Mouse (Mus musculus) forebrain, embryonic 16.5 days (tissue): ENCODE results near the gene Ptchd4. TPM values are rescaled to one million over a fixed set of nuclear protein-coding genes. Genes with fewer than 3 reads are reported as not detected.

Source experiments
- ATAC-seq: fragments of 200-750 bp; cut with Nextera tagmentation; 2 replicates; pipeline ENCODE4 v1.8.0; 2017; ENCODE audit warnings: mild to moderate bottlenecking, moderate library complexity
- H3K27ac ChIP-seq: fragments of 300-500 bp; sonication (generic); 2 replicates; pipeline ENCODE4 v1.5.1; 2014; ENCODE audit warnings: low read length, control low read depth
- H3K27me3 ChIP-seq: fragments of 300-500 bp; sonication (generic); replicated peaks from 2 replicates; pipeline ENCODE4 v1.6.1; 2014; ENCODE audit warnings: low read length; ENCODE audit not compliant: control insufficient read depth, insufficient read depth
- H3K36me3 ChIP-seq: fragments of 300-500 bp; sonication (generic); 2 replicates; pipeline ENCODE4 v1.6.1; 2014; ENCODE audit not compliant: control insufficient read depth, insufficient read depth
- H3K4me1 ChIP-seq: fragments of 300-500 bp; sonication (generic); replicated peaks from 2 replicates; pipeline ENCODE4 v1.6.1; 2014; ENCODE audit warnings: low read length; ENCODE audit not compliant: control insufficient read depth, insufficient read depth
- H3K4me2 ChIP-seq: fragments of 300-500 bp; sonication (generic); 2 replicates; pipeline ENCODE4 v1.6.1; 2014; ENCODE audit warnings: mild to moderate bottlenecking, low read length, control low read depth
- H3K4me3 ChIP-seq: fragments of 300-500 bp; sonication (generic); replicated peaks from 2 replicates; pipeline ENCODE4 v1.5.1; 2014; ENCODE audit warnings: mild to moderate bottlenecking, low read length, control low read depth
- H3K9ac ChIP-seq: fragments of 300-500 bp; sonication (generic); replicated peaks from 2 replicates; pipeline ENCODE4 v1.6.1; 2014; ENCODE audit warnings: low read depth, low read length, control low read depth
- H3K9me3 ChIP-seq: fragments of 300-500 bp; sonication (generic); 2 replicates; pipeline ENCODE4 v1.6.1; 2016; ENCODE audit warnings: low read length; ENCODE audit not compliant: control insufficient read depth
- WGBS: fragments of 180-500 bp; shearing (Covaris S2); extraction: QIAGEN DNeasy Blood & Tissue Kit; methylation state at CpG from one replicate; pipeline ENCODE4 v1.1.7; 2014; 5-methylcytosine and 5-hydroxymethylcytosine counted together
- polyA plus RNA-seq: library from polyadenylated mRNA; unstranded; fragments of >200 nt; fragmentation: Nextera tagmentation; extraction: Ambion mirVana; gene quantifications from 2 replicates; pipeline ENCODE4 v1.2.1, GENCODE M21; 2015

The Ptchd4 gene
- polyA plus RNA-seq, 1 experiment from 2014 or later: 7.5 TPM

- H3K27ac ChIP-seq: no peak overlapping the region
- 93% methylated on average over 4 of the region's 4 CpGs for WGBS
- ATAC-seq: no peak
- H3K9ac ChIP-seq: no peak overlapping the region
- H3K4me1 ChIP-seq: no peaks in the 10 kb centered on the region
- H3K27me3 ChIP-seq: no peaks in the 10 kb centered on the region
- no peaks in the 10 kb centered on the region for H3K36me3 ChIP-seq
- H3K4me3 ChIP-seq: no peak overlapping the region
- no peaks in the 10 kb centered on the region for H3K9me3 ChIP-seq
- H3K4me2 ChIP-seq: no peak overlapping the region
Measured at GRCm38 (mm10) chr17:42374881-42375280, 59.1 kb downstream of the Ptchd4 start.

DNA sequence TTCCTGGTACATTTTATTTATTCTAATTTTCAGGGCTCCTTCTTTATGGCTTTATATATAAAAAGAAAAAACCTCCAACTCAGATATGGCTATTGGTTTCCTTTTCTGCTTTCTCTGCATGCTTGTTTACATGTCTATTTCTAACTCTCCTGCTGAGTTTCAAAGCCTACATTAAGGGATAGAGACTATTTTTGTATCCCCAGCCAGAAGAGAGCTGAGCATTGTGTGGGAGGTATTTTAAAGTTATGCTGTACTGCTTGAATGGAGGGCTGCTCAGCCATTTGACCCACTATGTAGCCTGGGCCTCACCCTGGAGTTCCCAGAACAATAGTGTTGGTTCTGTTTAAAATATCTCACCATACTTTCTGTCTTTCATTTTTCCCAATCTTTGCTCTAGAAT is 77.3 kb downstream of the Ptchd4 start:
- Histone ChIP-seq H3K4me3 (no peak overlapping the region), H3K9me3 (no peaks in the 10 kb centered on the region), H3K36me3 (no peaks in the 10 kb centered on the region), H3K9ac (no peak overlapping the region), H3K27ac (no peak overlapping the region), H3K4me2 (no peak overlapping the region), H3K27me3 (no peaks in the 10 kb centered on the region), H3K4me1 (no peaks in the 10 kb centered on the region)
- ATAC-seq: no peak

DNA sequence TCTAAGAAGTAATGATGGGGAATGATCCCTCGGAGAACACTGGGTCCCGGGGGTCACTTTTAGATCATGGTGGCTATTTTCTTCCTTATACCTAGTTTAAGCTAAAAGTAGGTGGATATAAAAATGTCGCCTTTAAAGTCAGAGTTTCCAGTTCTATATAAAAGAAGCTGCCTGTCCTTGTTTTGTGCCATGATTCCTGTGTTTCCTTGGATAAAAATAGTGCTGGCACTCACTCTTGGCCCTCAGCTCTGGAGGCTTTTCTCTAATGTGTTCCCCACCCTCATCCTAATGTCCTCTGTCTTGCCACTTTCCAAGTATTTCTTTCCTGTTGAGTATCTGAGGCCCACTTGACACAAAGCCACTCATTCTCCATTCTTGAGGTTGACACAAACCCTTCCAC is 79.6 kb downstream of the Ptchd4 start:
- H3K36me3 ChIP-seq: no peaks in the 10 kb centered on the region

GRCm38 (mm10) chr17:42418449-42418848 is 102.7 kb downstream of the Ptchd4 start:
- no peak overlapping the region for H3K4me2 ChIP-seq
- no peak overlapping the region for H3K27ac ChIP-seq
- ATAC-seq: no peak
- H3K4me1 ChIP-seq: no peaks in the 10 kb centered on the region
- H3K27me3 ChIP-seq: no peaks in the 10 kb centered on the region
- no peaks in the 10 kb centered on the region for H3K9me3 ChIP-seq
- WGBS: 92% methylated on average over 1 of the region's 1 CpGs
- H3K36me3 ChIP-seq: no peaks in the 10 kb centered on the region
- H3K9ac ChIP-seq: no peak overlapping the region
- no peak overlapping the region for H3K4me3 ChIP-seq

More for the DNA sequence above, 79.6 kb downstream of the Ptchd4 start:
- no peak overlapping the region for H3K4me2 ChIP-seq
- no peaks in the 10 kb centered on the region for H3K27me3 ChIP-seq
- WGBS: 90% methylated on average over 3 of the region's 3 CpGs
- H3K4me1 ChIP-seq: no peaks in the 10 kb centered on the region
- no peak for ATAC-seq
- H3K27ac ChIP-seq: no peak overlapping the region
- no peaks in the 10 kb centered on the region for H3K9me3 ChIP-seq
- H3K9ac ChIP-seq: no peak overlapping the region
- H3K4me3 ChIP-seq: no peak overlapping the region

DNA sequence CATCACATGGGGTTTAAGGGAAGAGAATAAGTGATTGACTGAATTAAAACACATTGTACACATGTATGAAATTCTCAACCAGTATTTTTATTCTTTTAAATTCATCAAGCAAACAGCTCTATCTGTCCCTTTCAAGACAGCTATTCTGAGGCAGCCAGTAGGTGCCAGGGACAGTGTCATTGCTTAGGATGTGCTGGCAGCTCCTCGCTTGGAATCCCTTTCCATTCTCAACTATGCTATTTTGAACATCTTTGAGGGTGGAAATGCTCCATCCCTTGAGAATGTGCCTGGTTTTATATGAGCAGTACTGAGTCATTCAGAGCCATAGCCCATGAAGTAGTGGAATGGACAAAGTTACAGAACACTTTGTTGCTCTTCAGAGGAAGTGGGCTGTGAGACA is 112.2 kb downstream of the Ptchd4 start:
- WGBS: 92% methylated on average over 1 of the region's 1 CpGs
- Histone ChIP-seq H3K4me1 (no peaks in the 10 kb centered on the region), H3K9ac (no peak overlapping the region), H3K9me3 (no peaks in the 10 kb centered on the region), H3K4me3 (no peak overlapping the region), H3K36me3 (no peaks in the 10 kb centered on the region), H3K4me2 (no peak overlapping the region), H3K27ac (no peak overlapping the region), H3K27me3 (no peaks in the 10 kb centered on the region)
- ATAC-seq: no peak

GRCm38 (mm10) chr17:42430380-42430779 is 114.6 kb downstream of the Ptchd4 start:
- Histone ChIP-seq H3K27me3 (no peaks in the 10 kb centered on the region), H3K4me2 (no peak overlapping the region), H3K4me3 (no peak overlapping the region), H3K4me1 (no peaks in the 10 kb centered on the region), H3K9ac (no peak overlapping the region), H3K9me3 (no peaks in the 10 kb centered on the region), H3K27ac (no peak overlapping the region), H3K36me3 (no peaks in the 10 kb centered on the region)
- 91% methylated on average over 2 of the region's 2 CpGs for WGBS
- ATAC-seq: no peak

DNA sequence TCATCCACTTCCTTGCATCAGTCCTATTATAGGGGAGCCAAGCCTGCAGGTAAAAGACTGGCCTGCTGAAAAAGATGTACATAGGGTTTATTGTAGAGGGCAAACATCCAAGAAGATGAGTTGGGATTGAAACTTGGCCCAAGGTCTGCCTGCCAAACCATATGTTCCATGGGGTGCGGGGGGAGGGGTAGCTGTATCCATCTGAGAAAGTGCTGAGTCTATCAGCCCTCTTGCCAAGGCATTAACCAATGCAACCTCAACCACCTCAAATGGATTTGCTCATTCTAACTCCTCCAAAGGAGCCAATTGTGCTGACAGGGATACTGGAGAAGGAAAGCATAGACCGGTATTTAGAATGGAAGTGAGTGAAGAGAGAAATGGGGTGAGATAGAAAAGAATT is 136.5 kb downstream of the Ptchd4 start:
- WGBS: 87% methylated on average over 2 of the region's 2 CpGs
- ATAC-seq: no peak
- H3K27me3 ChIP-seq: no peaks in the 10 kb centered on the region

DNA sequence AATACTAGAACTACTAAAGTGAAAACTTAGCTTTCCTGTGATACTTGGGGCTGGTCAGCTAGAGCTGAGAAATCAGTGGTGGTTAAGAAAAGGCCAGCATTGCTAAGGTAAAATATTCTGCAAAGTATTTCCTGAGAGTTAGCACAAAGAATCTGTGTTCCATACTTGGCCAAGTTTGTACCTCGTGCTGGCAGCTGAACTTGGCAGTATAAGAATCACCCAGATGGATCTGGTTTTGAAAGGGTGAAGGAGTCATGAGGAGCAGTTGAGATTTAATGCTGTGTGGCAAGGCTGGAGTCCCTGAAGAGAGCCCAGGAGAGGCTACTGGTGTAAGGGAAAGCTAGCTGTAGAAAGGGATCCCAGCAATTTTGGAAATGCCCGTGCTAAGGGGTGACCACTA is 140.7 kb downstream of the Ptchd4 start:
- no peaks in the 10 kb centered on the region for H3K36me3 ChIP-seq
- no peaks in the 10 kb centered on the region for H3K27me3 ChIP-seq
- H3K27ac ChIP-seq: no peak overlapping the region
- H3K9me3 ChIP-seq: no peaks in the 10 kb centered on the region
- H3K9ac ChIP-seq: no peak overlapping the region
- WGBS: 87% methylated on average over 2 of the region's 2 CpGs
- no peak overlapping the region for H3K4me3 ChIP-seq
- no peak for ATAC-seq
- H3K4me1 ChIP-seq: no peaks in the 10 kb centered on the region
- no peak overlapping the region for H3K4me2 ChIP-seq

More for the DNA sequence above, 136.5 kb downstream of the Ptchd4 start:
- Histone ChIP-seq H3K9ac (no peak overlapping the region), H3K4me1 (no peaks in the 10 kb centered on the region), H3K4me2 (no peak overlapping the region), H3K36me3 (no peaks in the 10 kb centered on the region), H3K27ac (no peak overlapping the region), H3K4me3 (no peak overlapping the region), H3K9me3 (no peaks in the 10 kb centered on the region)

DNA sequence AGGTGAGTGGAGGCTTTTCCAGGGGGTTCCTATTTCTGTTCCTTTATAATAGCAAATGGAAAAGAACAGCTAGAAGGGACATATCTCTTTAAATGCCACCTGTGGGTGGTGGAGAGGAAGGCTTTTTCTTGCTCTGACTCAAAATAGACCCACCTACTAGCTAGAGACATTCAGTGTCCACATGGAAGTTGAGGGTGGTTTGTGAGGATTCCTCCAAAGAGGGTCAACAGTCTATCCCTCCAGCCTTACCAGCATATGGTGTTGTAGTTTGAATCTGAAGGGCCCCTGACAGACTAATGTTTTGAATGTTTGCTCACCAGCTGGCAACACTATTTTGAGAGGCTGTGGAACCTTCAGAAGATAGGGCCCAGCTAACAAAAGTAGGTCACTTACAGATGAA is 147.0 kb downstream of the Ptchd4 start:
- no peaks in the 10 kb centered on the region for H3K36me3 ChIP-seq
- no peak for ATAC-seq
- no peaks in the 10 kb centered on the region for H3K9me3 ChIP-seq
- no peaks in the 10 kb centered on the region for H3K27me3 ChIP-seq
- no peaks in the 10 kb centered on the region for H3K4me1 ChIP-seq
- H3K4me2 ChIP-seq: no peak overlapping the region
- no peak overlapping the region for H3K9ac ChIP-seq
- H3K4me3 ChIP-seq: no peak overlapping the region
- no peak overlapping the region for H3K27ac ChIP-seq

DNA sequence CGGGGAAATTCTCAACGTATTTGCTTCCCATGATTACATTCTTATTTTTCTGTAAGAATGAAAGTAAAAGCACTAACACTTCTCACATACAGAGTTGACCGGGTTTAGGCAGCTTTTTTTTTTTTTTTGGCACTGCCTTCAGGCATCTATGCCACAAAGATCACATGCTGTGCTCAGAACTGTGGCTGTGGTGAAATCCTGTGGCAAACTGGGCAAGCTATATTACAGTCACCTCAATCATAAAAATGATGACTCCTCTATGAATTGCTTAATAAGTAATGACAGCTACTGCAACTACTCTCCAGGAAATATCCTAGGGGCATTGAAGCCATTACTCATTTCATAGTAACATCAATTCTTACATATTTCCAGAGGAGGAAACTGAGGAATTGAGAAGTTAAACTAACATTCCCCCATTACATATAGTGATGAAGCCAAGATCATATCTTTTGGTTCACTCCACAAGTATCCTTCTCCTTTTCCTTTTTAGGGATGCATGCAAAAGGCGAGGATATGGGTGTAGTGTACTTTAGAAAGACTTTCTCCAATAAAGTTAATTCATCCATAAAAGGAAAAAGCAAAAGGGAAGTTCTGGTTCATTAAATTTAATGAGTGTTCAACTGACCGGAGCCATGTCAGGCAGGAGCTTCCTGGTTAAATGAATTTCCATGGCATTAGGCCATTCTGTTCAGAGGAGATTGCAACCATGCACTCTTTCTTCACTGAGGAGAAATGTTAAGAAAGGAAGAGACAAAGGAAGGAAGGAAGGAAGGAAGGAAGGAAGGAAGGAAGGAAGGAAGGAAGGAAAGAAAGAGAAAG is 164.6 kb downstream of the Ptchd4 start:
- WGBS: 72% methylated on average over 5 of the region's 5 CpGs
- H3K4me2 ChIP-seq: no peak overlapping the region
- H3K4me3 ChIP-seq: no peak overlapping the region
- no peaks in the 10 kb centered on the region for H3K36me3 ChIP-seq
- ATAC-seq: no peak
- no peak overlapping the region for H3K27ac ChIP-seq
- no peaks in the 10 kb centered on the region for H3K4me1 ChIP-seq
- no peaks in the 10 kb centered on the region for H3K27me3 ChIP-seq
- H3K9ac ChIP-seq: no peak overlapping the region
- no peaks in the 10 kb centered on the region for H3K9me3 ChIP-seq
